Mouse (Mus musculus) c-Kit-positive CD71-negative TER-119-negative erythroid progenitor cells, embryonic 14.5 days (primary cell): ENCODE measurements around the gene Fabp7.

Source experiments
- DNase-seq: peaks from one replicate; pipeline ENCODE4 v3.0.0-alpha.2; 2013; ENCODE audit warnings: low read depth

Fabp7 gene

DNA sequence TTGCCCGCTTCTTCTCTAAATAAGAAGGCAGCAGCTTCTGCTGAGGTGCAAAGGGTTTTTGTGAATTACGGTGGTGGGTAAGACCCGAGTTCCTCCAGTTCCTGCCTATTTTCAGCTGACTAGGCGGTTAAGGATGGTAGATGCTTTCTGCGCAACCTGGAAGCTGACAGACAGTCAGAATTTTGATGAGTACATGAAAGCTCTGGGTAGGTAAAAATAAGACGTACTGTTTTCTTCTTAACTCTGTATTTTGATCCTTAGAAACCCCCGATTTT is at the start of gene Fabp7:
Gene Fabp7, plus strand, starts transcription at position 6 of the 275 bp plus-strand sequence.
- DNase-seq, result no peak

DNA sequence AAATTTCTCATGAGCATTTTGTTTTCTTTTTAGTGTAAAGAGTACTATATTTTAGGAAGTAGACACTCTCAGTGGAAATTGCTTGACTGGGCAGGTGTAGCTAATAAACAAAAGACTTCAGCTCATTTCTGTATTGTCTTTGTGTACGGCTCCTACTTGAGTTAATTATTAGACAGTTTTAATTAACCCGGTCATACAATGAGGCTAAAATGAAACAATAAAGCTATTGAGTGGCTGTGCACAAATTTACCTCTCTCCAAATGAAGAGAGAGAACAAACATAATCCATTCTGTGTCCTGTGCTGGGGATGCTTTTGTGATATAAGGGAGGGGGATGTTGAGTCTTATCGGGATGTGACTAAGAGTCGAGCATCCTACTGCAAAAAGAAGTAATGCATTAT is 43.9 kb upstream of the Fabp7 start:
- DNase-seq, result no peak

DNA sequence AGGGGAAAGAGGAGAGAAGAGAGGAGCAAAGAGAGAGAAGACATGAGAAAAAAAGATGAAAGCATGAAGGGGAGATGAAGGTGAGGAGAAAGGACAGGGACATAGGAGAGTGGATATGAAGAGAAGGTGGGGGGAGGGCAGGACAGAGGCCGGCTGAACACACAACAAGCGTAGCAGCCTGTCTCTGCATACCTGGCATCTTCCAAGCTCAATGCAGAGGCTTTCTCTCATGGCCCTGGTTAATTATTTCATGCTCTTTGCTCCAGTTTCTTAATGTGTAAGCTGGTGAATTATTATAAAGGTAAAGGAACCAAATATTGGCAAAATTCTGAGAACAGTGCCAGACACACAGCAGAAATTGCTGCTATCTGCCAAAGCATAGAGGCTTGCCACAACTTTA is 43.3 kb upstream of the Fabp7 start:
- no peak for DNase-seq

GRCm38 (mm10) chr10:57743045-57743444 is 41.6 kb upstream of the Fabp7 start:
- DNase-seq, result no peak

GRCm38 (mm10) chr10:57743606-57744016 is 41.1 kb upstream of the Fabp7 start:
- DNase-seq, result peak; percentile 62

DNA sequence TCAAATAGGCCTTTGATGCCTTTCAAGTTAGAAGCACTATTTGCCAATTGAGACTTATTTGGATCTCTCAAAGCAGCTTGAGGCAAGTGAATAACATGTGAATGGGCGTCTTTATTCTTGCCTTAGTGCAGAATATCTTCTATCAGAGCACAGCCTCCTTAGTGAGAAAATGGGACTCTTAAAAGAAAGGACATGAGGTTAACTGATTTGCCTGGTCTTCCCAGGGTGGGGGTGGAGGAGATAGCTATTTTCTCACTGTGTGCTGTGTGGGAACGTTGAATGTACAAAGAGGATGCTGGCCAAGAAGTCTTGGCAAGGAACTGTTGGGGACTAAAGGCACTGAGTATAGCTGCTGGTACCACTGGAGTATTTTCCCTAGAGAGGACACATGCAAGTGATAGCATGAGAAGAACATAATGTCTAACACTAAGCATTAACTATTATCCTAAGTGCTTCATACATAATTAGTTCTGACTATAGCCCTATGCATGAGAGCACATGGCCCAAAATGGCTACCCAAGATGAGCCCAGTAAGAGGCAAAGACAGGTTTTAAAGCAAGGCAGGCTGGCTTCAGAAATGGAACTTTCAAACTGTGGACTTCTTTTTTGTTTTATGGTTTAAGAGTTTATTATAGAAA is 40.4 kb upstream of the Fabp7 start:
- DNase-seq, result no peak

DNA sequence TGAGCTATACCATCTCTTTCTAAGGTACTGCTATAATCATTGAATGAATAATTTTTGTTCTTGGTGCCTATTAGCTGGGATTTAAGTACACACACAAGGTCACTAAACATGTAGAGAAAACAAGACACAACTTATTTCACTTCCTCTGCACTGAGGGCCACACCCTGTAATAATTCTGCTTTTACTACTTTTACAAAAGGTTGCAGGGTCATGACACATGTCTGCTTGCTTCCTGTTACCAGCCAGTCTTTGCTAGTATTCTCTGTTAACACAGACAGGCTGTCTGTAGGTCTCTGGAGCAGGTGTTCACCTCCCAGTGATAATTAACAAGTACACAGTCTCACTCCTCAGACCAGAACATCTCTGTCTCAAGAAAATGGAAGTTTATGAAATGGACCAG is 39.2 kb upstream of the Fabp7 start:
- DNase-seq, result no peak

- no peak for DNase-seq
Measured at GRCm38 (mm10) chr10:57747127-57747526, 37.6 kb upstream of the Fabp7 start.

DNA sequence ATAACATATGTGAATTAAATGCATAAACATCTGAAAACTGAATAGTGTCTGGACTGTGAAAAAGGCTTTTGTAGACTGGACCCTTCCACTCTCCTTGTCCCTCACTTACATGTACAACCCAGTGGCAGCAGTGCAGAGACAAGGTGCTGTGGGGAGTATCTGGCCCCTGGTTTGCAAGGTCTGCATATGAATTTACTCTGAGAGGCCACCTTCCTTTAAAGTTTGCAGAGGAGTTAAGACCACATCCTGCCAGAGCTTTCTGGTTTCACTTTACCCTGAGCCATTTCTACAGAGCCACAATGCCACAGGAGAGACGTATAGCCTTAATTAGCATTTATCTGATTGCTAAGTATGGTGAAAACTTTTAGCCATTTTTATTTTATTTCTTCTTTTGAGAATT is 31.3 kb upstream of the Fabp7 start:
- DNase-seq, result no peak

GRCm38 (mm10) chr10:57755201-57755736 is 29.4 kb upstream of the Fabp7 start:
- no peak for DNase-seq

- DNase-seq, result no peak
Measured at GRCm38 (mm10) chr10:57758999-57759398, 25.7 kb upstream of the Fabp7 start.

DNA sequence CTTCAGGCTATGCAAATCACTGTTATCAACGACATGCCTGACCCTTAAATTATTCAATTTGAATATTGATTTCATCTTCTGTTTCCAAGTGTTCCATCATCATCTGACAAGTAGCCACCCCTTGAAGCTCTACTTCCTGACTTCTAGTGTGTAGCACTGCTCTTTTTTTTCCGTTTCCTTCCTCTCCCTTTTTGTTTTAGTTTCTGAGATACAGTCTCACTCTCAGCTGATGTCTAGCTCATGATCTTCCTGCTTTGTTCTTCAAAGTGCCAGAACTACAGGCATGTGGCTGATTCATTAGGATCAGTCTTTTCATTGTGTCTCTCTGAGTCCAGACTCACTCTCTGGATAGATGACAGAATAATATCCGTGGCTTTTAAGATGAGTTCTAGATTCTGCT is 24.0 kb upstream of the Fabp7 start:
- no peak for DNase-seq

DNA sequence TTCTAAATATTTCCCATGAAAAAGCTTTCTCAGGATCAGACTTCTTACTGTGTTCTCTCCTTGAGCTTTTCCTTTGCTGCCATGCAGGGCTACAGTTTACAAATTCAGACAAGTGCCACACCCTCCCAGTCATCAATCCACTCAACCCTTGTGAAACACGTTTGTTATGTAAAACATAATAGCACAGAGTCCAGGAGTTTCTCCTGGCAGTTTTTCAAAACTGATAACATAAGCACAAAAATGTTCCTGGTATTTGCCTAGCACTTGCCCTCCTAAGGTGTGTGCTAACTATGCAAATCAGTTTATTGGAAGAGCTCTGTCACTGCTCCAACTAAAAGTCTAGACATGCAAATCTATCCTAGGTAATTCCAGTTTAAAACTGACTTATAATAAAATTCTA is 21.6 kb upstream of the Fabp7 start:
- DNase-seq, result no peak

GRCm38 (mm10) chr10:57783289-57784130 is 1.2 kb upstream of the Fabp7 start:
- DNase-seq, result no peak

GRCm38 (mm10) chr10:57784131-57784875 is 378 bp upstream of the Fabp7 start:
- DNase-seq, result no peak

GRCm38 (mm10) chr10:57785552-57785951 is 871 bp downstream of the Fabp7 start:
- no peak for DNase-seq

DNA sequence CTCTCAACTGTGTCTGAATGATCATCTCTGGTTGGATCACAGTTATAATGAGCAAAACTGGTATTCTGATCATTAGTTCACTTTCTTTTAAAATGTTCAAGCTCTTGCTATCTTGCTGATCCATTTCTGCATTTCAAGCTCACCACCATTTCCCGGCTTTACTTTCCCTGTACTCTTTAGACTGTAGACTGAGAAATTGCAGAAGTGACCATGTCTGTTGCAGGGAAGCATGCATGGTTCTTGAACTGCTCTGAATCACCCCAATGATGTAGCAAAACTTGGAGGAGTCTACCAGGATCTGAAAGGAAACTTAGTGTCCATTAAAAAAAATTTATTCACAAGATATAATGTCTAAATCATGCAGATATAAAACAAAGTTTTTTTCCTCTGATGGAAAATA is 8.3 kb downstream of the Fabp7 start:
- DNase-seq, result no peak

DNA sequence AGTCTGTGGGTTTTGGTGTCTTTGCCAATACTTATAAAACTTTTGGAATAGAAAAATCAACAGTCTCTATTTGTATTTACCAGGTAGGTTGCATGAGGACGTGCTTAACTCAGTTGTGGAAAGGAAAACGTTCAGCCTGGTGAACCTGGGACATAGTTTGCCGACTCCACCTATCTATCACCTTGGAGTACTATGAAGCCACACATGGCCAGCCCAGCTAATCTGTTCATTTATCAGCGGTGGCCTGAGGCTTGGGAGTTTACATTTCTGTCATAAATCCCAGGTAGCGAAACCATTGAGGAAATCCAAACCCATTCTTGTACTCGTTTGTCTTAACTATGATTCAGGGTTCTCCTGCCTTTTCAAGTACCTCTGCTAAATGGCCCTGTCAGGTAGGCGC is 9.3 kb downstream of the Fabp7 start, which contains the start of gene Smpdl3a:
Gene Smpdl3a, plus strand, starts transcription at position 318 of the 400 bp plus-strand sequence.
- no peak for DNase-seq

GRCm38 (mm10) chr10:57794491-57795461 is 10.1 kb downstream of the Fabp7 start:
- DNase-seq, result no peak

- DNase-seq, result no peak
Measured at GRCm38 (mm10) chr10:57795542-57795941, 10.9 kb downstream of the Fabp7 start.

DNA sequence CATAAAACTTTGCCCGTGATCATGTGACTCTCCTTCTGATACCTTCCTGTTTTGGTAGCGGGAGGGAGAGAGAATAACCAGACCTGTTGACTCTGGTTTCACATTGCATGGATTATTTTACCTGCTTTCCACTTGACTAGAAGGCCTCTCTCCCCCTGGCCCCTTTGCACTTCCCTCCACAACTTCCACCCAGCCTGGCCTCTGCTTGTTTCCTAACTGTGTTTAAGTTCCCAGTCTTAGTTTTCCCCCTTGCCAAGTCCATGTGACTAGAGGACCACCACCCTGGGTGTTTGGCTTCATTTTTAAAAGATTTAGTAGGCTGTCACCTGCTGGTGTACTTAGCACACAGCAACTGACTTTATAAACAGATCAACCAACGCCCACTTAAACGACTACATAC is 11.4 kb downstream of the Fabp7 start:
- DNase-seq, result no peak

DNA sequence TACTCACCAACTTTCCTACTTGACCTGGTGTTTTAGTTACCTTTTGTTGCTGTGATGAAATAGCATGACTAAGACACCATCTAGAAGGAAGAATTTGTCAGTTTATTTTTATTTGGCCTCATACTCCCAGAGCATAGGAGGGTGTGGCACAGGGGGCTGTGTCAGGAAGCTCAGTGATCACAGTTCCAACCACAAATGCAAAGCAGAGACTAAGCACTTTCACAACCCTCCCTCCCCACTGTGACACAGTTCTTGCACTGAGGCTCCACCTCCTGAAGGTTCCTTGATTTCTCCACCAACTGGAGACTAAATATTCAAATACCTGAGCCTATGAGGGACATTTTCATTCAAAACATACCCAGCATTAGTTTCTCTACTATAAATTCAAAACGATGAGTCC is 14.8 kb downstream of the Fabp7 start:
- DNase-seq, result no peak
